Mouse (Mus musculus): ENCODE measurements at regions not wholly inside any gene's neighbourhood (a gene's known extent, or its start where the extent isn't known, plus 50 kb on each side); places are given as distances from the start of the nearest gene placed in this dataset.

GRCm38 (mm10) chr12:106291476-106292046, 281.5 kb downstream of the Vrk1 start:
- TF ChIP-seq ZNF384 (IDR thresholded peaks at IDR 0.05; ENCODE audit: low read depth, low read length): no peak
- TF ChIP-seq HCFC1 (IDR thresholded peaks at IDR 0.05; ENCODE audit: borderline replicate concordance, insufficient read depth, low read length): no peak
- no peak for TF ChIP-seq ZC3H11A (IDR thresholded peaks at IDR 0.05; ENCODE audit: borderline replicate concordance, low read depth, low read length)

Measured in ES-E14 (cell line).